Mouse (Mus musculus) G1E-ER4 (cell line): Measurements from ENCODE around the gene Znrd1as. TPM values are rescaled to one million over a fixed set of nuclear protein-coding genes. Genes with fewer than 3 reads are reported as not detected.

Source experiments
- GATA1 ChIP-seq: IDR thresholded peaks from one replicate; pipeline ENCODE4 v1.8.0; 2012; ENCODE audit warnings: low read length, inconsistent platforms
- polyA plus RNA-seq: library from polyadenylated mRNA; stranded (reverse); fragments of >175 nt; gene quantifications from 2 replicates; pipeline ENCODE4 v1.2.3, GENCODE M21; 2012

Znrd1as gene
- polyA plus RNA-seq, 1 experiment = 0.56 TPM

DNA sequence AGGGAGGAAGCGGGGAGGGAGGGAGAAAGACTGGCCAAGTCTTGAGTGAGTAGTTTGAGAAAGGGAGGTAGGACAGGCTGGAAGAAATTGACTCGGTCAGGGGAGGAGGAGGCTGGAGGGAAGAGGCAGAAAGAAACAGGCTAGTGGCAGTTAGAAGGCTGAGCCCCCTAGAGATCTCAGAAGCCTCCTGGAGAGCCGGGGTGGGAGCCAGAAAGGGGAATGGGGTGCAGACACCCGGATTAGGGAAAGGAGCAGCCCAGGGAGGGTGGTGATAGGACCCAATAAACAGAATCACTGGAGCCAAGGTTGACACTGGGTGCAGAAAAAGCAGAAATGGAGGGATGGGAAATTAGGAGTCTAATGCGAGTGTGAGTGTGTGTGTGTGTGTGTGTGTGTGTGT lies 14.7 kb upstream of the Znrd1as start:
- no peak for TF ChIP-seq GATA1

DNA sequence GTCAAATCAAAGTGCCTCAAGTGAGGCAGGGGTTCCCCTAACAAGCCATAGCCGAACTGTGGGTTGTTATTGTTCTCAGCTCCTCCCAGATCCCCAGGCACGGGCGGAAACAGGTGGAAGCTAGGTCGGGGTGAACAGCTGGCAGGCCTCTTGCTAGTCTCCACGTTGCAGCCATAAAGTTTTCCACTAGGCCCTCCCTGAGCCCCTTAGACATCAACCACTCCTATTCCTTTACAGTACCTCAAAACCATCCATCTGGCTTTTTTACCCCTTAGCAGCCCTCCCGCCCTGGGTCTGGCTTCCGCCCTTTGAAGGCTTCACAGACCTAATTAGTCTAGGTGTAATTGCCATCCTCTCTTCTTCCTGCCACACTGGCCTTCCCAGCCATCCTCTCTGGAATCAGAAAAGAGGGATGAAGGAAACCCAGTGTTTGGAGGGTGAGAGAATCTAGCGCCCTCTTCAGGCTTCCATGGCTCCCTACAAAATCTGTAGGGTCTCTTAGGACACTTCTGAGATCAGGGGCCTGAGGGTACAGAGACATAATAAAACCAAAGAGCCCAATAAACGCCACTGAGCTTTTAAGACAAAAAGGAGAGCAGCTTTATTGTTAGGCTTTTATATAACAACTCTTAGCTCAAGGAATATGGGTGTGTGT lies 14.1 kb upstream of the Znrd1as start:
- TF ChIP-seq GATA1 = no peak

DNA sequence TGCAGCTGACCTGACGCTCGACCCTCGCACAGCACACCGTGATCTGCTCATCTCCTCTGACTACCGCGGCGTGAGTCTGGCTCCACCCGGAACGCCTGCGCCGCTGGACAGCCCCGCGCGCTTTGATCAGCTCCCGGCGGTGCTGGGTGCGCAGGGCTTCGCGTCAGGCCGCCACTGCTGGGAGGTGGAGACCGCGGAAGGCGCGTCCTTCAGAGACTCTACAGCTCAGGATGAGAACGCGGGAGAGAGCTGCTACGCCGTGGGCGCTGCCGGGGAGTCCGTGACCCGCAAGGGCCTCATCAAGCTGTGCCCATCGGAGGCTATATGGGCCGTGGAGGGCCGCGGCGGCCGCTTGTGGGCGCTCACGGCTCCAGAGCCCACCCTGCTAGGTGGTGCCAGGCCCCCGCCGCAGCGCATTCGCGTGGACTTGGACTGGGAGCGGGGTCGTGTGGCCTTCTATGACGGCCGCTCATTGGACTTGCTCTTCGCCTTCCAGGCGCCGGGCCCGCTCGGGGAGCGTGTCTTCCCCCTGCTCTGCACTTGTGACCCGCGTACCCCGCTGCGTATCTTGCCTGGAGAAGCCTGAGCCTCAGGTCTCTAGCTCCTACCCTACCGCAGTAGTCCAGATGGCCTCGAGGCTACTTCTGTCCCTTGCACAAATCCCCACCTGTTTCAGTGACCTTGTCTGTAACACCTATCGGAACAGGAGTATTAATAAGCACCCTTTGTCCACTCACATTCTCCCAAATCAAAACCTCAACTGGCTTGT lies 11.2 kb upstream of the Znrd1as start:
- no peak for TF ChIP-seq GATA1

DNA sequence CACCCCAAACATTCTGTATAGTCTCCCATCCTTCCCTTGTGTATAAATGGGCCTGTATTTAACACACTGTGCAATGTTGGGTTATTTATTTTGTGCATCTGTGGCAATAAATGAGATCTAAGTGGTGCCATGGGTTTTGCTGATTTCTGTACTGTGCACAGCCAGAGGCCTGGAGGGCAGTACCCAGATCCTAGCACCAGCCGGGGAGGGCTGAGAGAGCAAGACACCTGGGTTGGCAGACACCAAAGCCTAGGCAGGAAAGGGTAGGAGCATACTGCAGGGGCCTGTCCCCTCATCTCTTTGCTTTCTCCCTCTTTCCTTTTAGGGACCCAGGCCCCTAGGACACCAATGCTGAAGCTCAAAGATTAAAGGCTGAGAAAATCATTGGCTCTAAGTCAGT lies 10.1 kb upstream of the Znrd1as start:
- TF ChIP-seq GATA1 = no peak

DNA sequence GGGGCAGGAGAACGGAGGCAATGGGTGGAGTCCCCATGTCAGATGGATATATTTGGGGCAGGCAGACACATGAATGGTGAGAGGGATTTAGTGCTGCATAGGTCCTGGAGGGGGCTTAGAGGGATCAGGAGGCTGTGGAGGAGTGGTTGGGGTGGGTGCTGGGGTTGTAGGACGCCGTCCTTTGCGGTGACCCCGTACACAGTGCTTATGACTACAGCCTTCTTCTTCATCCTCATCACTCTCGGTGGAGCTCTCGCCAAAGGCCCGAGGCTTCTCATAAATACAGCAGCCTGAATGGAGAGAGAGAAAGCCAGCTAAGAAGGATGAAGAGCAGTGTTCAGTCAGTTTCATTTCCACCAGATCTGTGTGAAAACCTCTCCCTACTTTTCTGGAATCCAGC lies 9.1 kb upstream of the Znrd1as start:
- TF ChIP-seq GATA1 = no peak

DNA sequence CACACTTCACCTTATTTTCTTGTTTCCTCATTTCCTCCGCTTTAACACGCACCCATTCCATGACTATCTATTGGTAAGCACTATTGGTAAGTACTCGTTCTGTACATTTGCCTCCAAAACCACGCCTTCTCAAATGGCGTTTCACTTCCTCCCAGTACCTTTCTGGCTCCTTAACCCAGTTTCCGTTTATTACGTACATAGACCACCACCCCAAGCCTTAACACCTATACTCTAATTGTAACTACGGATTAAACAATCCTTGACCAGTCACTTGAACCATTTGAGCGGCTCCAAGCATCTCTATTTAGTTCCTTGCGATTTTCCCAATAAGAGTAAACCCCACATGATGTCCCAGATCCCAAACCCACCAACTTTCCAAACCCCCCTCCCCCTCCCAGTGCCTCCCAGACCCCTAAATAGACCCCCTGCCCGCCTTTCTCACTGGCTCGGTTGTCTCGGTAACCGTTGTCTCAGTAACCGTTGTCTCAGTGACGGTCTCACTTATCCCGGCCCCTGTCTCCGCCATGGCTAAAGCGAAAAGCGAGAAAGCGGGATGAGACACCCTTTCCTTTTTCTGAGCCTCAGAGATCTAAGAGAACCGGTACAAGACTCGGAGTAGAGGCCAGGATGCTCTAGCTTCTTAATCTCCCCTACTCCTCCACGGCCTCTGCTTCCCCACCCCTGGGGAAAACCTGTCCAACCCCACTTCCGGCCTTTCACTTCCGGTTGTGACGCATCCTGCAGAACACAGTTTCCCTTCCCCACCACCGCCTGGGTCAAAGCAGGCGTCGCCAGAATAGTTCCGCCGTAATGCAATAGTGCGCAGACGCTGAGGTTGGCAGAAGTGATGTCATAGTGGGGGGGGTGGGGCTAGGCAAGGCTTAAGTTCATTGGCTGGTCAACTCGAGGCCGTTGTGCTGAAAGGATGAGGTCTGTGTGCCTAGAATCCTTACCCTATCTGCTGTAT lies 7.1 kb upstream of the Znrd1as start, which contains the start of gene Ppp1r11:
Gene Ppp1r11, minus strand, starts transcription at position 761 of the 967 bp plus-strand sequence.
- no peak for TF ChIP-seq GATA1

DNA sequence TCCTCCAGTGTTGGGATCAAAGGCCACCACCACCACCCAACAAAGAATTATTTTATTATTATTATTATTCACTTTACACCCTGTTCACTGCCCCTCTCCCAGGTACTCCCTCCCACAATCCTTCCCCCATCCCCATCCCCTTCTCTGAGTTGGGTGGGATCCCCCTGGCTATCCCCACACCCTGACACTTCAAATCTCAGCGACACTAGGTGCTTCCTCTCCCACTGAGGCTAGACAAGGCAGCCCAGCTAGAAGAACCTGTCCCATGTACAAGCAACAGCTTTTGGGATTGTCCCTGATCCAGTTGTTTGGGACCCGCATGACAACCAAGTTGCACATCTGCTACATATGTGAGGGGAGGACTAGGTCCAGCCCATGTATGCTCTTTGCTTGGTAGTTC lies 5.8 kb upstream of the Znrd1as start:
- no peak for TF ChIP-seq GATA1

DNA sequence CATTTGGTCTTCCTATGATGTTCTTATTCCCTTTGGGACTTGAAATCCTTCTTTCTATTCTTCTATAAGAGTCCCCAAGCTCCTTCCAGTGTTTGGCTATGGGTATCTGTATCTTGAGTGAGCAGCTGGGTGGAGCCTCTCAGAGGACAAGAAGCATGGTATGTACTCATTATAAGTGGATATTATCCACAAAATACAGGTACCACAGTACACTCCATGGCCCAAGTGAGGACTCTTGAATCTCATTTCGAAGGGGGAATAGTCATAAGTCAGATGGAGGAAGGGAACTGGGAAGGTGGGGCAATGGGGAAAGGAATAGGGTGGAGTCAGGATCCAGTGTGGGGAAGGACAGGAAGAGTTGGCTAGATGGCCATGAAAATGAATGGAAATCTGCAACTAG lies 5.3 kb upstream of the Znrd1as start:
- TF ChIP-seq GATA1 = no peak

DNA sequence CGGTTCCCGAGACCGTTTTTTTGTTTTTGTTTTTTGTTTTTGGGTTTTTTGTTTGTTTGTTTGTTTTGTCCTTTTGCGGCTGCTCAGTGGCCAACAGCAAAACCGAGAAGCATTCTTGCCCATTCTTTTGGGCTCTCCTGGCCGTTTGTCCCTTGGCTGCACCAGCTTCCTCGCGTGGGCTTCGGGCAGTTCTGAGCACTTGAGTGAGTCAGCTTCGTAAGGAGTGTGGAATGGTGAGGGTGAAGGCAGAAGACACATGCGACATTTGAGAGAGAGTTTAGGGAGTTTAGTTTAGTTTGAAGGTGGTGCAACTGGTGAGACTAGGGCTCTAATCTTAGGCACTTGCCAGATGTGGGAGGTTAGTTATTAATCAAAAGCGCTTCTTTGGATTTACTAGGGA lies 492 bp downstream of the Znrd1as start:
- TF ChIP-seq GATA1 = no peak

DNA sequence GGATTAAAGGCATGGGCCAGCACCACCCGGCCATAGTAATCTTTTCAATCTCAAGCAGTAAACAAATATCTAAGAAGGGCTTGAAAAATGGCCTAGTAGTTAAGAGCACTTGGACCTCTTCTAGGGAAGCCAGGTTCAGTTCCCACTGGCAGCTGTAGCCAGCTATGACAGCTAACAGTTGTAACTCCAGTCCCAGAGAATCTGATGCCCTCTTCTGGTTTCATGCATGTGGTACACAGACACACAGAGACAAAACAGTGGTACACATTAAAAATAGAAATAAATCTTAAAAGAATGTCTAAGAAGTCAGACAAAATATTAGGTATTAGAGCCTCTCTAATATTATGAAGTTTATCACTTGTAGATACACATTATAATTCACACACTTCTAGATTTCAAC lies 2.7 kb downstream of the Znrd1as start:
- no peak for TF ChIP-seq GATA1

DNA sequence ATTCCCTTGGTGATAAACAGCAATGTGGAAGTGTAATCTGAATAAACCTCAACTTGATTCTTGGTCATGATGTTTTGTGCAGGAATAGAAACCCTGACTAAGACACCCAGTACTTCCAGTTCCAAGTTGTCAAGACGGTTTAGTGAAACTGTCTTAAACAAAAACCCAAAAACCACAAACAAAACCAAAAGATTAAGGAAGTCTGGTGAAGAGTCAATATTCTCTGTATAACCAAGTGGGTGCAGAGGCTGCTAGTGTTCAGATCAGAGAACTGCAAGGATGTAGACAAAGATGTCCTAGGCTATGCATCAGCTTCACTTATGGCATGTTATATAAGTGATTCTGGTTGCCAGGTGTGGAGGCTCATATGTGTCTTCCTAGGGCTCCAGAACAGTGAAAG lies 8.5 kb downstream of the Znrd1as start:
- TF ChIP-seq GATA1 = no peak

DNA sequence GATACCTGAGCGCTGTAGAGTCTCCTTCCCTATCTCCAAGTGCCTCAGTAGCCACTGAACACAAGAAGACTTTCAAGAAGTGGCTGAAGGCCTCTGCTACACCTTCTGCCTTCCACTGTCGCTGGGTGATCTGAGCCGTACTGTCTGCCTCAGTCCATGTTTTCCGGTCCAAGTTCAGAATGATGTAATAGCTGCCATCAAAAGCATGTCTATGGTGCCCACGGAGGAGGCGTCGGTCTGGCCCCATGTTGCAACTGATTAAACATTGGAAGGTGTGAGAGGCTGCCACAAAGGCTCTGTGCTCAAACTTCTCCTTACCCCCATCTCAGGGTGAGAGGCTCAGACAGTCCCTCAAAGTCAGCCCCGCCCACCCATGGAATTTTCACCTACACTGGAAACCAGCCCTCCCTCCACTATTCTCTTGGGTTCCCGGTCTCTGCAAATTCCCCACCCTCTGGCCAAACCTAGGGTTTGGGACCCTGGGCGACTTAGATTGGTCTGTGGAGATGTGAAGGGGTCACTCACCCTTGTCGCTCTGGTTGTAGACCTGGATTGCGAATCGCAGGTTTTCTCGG lies 12.0 kb downstream of the Znrd1as start:
- TF ChIP-seq GATA1 = no peak

DNA sequence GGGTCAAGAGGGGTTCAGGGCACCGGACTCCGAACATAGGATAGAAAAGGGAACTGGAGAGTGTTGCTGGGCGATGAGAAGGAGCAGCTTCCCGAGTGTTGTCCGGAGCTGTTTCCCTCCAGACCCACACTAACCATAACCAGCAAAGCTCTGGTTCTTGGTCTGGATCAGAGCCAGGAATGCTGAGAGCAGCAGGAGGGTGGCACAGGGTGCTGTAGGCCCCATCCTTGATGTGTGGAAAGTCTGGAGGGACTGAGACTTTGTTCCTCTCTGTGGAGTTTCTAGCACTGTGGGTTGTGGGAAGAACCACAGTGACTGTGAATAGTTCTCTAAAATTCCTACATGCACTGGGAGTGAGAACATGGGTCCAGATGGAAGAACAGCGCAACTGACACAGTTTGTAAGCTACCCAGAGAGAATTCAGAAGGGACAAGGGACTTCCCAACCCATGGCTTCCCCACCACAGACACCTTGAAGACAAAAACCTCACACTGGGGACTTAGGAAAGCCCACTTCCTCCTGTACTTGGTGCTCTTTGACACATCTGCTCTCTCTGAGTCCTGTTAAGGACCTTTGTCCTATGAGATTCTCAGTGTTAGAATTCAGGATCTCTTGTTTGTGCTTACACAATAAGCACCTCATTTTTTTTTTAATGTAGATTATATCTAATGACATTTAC lies 12.9 kb downstream of the Znrd1as start:
- no peak for TF ChIP-seq GATA1

DNA sequence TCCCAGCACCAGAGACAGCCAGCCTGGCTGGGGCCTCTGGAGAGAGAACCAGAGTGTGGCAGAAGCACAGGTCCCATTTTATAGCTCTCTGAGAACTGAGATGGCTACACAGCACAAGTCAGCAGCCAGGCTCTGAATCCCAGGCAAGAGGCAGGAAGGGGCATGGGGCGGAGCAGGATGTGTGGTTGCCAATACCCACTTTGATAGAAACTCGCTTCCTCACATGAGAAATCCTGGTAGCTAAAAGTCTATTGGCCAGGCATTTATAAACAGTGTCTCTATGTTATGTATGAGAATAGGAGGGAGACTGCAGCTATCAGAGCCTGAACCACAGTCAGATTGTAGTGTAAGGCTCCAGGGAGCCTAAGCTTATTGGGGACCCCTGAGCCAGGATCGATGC lies 14.4 kb downstream of the Znrd1as start:
- no peak for TF ChIP-seq GATA1

DNA sequence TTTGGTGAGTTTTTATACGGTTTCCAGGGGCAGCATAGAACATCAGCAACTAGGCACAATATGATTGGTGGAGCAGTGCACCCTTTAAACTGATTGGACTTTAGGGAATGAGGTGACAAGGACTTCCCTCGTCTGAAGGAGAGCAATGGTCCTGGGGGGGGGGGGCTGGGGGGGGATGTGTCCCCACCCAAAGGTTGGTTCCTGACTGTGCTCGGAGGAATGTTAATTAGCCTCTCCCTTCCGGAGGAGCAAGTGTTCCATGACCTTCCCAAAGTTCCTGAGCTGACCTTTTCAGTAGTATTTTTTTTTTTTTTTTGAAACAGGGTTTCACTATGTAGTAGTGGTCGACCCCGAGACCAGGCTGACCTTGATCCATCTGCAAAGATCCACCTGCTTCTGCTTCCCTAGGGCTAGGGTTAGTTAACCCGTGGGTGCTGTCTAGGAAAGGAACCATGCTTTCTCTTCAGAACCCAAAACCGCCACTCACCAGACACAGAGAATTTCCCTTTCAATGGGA lies 14.9 kb downstream of the Znrd1as start:
- no peak for TF ChIP-seq GATA1
